Mouse (Mus musculus) liver, embryonic 14.5 days (tissue): ENCODE results near the gene Psmb7. TPM values are rescaled to one million over a fixed set of nuclear protein-coding genes. Genes with fewer than 3 reads are reported as not detected.

Experiments
- ATAC-seq: fragments of 200-750 bp; cut with Nextera tagmentation; 2 replicates; pipeline ENCODE4 v1.8.0; 2017; ENCODE audit warnings: moderate number of reproducible peaks, mild to moderate bottlenecking, moderate library complexity; ENCODE audit not compliant: insufficient read depth
- DNase-seq, 3 experiments: peaks; one replicate each; pipeline ENCODE4 v3.0.0-alpha.2; 2012 to 2013; ENCODE audit warnings: low read depth in 3 of 3, low spot score in 3 of 3
- H3K27ac ChIP-seq: fragments of 300-500 bp; sonication (generic); 2 replicates; pipeline ENCODE4 v1.5.1; 2014; ENCODE audit warnings: moderate library complexity, mild to moderate bottlenecking, control low read depth, inconsistent platforms
- H3K27me3 ChIP-seq: fragments of 300-500 bp; sonication (generic); 2 replicates; pipeline ENCODE4 v1.6.1; 2014; ENCODE audit warnings: mild to moderate bottlenecking, low read length, moderate library complexity; ENCODE audit not compliant: control insufficient read depth, insufficient read depth
- H3K36me3 ChIP-seq: fragments of 300-500 bp; sonication (generic); replicated peaks from 2 replicates; pipeline ENCODE4 v1.6.1; 2014; ENCODE audit warnings: low read depth; ENCODE audit not compliant: control insufficient read depth, insufficient read depth
- H3K4me1 ChIP-seq, 2 experiments: fragments of 200-500 bp in 1 of 2; fragments of 300-500 bp in 1 of 2; sonication (generic) in 1 of 2; replicated peaks; 2 replicates each; pipeline ENCODE4 v1.6.1; 2012 to 2014; ENCODE audit warnings: antibody characterized with exemption in 1 of 2, inconsistent platforms in 1 of 2, low read length in 1 of 2; ENCODE audit not compliant: control insufficient read depth in 2 of 2, insufficient read depth in 2 of 2
- H3K4me2 ChIP-seq: fragments of 300-500 bp; sonication (generic); 2 replicates; pipeline ENCODE4 v1.6.1; 2014; ENCODE audit warnings: low read depth, mild to moderate bottlenecking, control low read depth, moderate library complexity
- H3K4me3 ChIP-seq, 2 experiments: fragments of 200-500 bp in 1 of 2; fragments of 300-500 bp in 1 of 2; sonication (generic) in 1 of 2; 2 replicates each; pipeline ENCODE4 v1.5.1; 2012 to 2014; ENCODE audit warnings: low read depth in 2 of 2, low read length in 2 of 2, mild to moderate bottlenecking in 2 of 2, control low read depth in 1 of 2, inconsistent platforms in 1 of 2, moderate library complexity in 1 of 2; ENCODE audit not compliant: insufficient read depth in 1 of 2
- H3K9ac ChIP-seq: fragments of 300-500 bp; sonication (generic); replicated peaks from 2 replicates; pipeline ENCODE4 v1.6.1; 2014; ENCODE audit warnings: mild to moderate bottlenecking, control low read depth, moderate library complexity
- H3K9me3 ChIP-seq: fragments of 300-500 bp; sonication (generic); 2 replicates; pipeline ENCODE4 v1.6.1; 2016; ENCODE audit warnings: low read length, mixed read lengths; ENCODE audit not compliant: control insufficient read depth
- CTCF ChIP-seq: IDR thresholded peaks from 2 replicates; pipeline ENCODE4 v1.5.1; 2016; ENCODE audit warnings: antibody characterized with exemption, low read depth, control low read depth
- EP300 ChIP-seq: IDR thresholded peaks from 2 replicates; pipeline ENCODE4 v1.6.1; 2016; ENCODE audit warnings: antibody characterized with exemption, low read depth
- WGBS: fragments of 180-500 bp; shearing (Covaris S2); extraction: QIAGEN DNeasy Blood & Tissue Kit; methylation state at CpG from one replicate; pipeline ENCODE4 v1.1.7; 2014; ENCODE audit not compliant: insufficient replicate concordance; 5-methylcytosine and 5-hydroxymethylcytosine counted together
- polyA plus RNA-seq, 2 experiments: library from polyadenylated mRNA; depleted of rRNA in 1 of 2; stranded (reverse) in 1 of 2; unstranded in 1 of 2; fragments of >200 nt; fragmentation: Nextera tagmentation in 1 of 2; extraction: Ambion mirVana in 1 of 2; gene quantifications; 2 replicates each; pipeline versions ENCODE4 v1.2.1 to v1.2.3; 2012 to 2014

Gene Psmb7
- polyA plus RNA-seq, 2 experiments: 152 to 179 TPM

DNA sequence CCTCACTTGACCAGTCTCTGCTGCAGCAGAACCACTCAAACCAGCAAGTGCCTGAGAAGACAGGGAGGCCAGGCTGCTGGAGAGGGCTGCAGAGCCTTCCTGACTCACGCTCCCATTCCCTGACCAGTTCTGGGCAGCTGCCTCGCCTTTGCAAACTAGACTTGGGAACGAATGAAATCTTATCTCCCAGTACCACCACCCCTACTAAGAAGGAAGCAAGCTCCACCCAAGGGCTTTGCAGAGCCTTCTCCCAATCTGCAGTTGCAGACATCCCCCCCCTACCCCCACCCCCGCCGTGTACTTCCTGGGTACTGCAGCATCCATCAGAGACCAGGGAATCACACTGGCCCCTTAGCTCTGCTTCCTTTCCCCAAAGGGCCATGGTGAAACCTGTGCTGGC lies 39.2 kb upstream of the Psmb7 start:
- Histone ChIP-seq H3K9me3 (no peaks in the 10 kb centered on the region), H3K4me3 (no peak overlapping the region), H3K4me2 (no peak overlapping the region), H3K36me3 (no peaks in the 10 kb centered on the region), H3K9ac (no peak overlapping the region), H3K27ac (no peak overlapping the region), H3K27me3 (no peaks in the 10 kb centered on the region), H3K4me1 (peaks cover 0 to 7% of the 10 kb centered on the region in 2 experiments; a peak in 2 of 4 replicates)
- 16% methylated on average over 5 of the region's 5 CpGs for whole genome bisulfite sequencing
- DNase-seq (no peak), ATAC-seq (peak; percentile 72)
- TF ChIP-seq CTCF (no peak), EP300 (no peak)

DNA sequence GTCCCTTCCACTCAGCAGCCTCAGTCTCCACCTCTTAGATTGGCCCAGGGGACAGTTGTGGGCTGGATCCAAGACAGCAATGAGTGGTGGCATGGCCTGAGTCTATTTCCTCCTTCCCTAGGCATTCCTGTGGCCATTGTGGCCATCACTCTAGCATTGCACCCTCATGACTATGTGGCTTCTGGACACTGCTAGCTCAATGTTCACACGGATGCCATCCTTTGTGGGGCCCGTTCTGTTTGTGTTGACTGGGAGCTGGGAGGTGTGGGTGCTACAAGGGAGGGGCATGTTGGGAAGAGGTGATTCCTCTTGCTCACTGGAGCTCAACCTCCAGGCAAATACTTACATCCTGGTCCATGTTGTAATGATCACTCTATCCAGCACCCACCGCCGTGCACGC lies 38.3 kb upstream of the Psmb7 start:
- H3K9me3 ChIP-seq: no peaks in the 10 kb centered on the region
- no peaks in the 10 kb centered on the region for H3K36me3 ChIP-seq
- H3K27me3 ChIP-seq: no peaks in the 10 kb centered on the region
- H3K27ac ChIP-seq: no peak overlapping the region
- H3K9ac ChIP-seq: no peak overlapping the region
- H3K4me2 ChIP-seq: no peak overlapping the region
- DNase-seq (no peak), ATAC-seq (no peak)
- peaks cover 0 to 7% of the 10 kb centered on the region in 2 experiments; a peak in 2 of 4 replicates for H3K4me1 ChIP-seq
- WGBS: 78% methylated on average over 5 of the region's 5 CpGs
- no peak overlapping the region for H3K4me3 ChIP-seq
- TF ChIP-seq CTCF: no peak
- no peak for TF ChIP-seq EP300

DNA sequence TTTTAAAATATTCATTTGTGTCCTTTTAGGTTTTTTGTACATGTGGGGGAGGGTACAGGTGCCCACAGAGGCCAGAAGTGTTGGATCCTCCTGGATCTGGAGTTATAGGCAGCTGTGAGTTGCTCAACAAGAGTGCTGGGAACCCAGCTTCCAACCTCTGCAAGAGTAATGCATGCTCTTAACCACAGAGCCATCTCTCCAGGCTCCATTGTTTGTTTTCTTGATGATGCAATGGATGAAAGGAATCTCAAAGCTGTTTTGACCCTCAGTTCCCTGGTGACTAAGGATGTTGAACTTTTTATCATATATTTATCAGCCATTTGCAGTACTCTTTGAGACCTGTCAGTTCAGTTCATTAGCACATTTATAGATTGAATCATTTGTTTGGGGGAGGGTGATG lies 35.1 kb upstream of the Psmb7 start:
- TF ChIP-seq EP300: no peak
- no peak for TF ChIP-seq CTCF
- peaks cover 0 to 7% of the 10 kb centered on the region in 2 experiments; a peak in 2 of 4 replicates for H3K4me1 ChIP-seq
- no peaks in the 10 kb centered on the region for H3K27me3 ChIP-seq
- H3K9me3 ChIP-seq: no peaks in the 10 kb centered on the region
- H3K9ac ChIP-seq: no peak overlapping the region
- no peak for DNase-seq
- H3K4me3 ChIP-seq: no peak overlapping the region
- no peak overlapping the region for H3K4me2 ChIP-seq
- no peak for ATAC-seq
- no peaks in the 10 kb centered on the region for H3K36me3 ChIP-seq
- H3K27ac ChIP-seq: no peak overlapping the region

DNA sequence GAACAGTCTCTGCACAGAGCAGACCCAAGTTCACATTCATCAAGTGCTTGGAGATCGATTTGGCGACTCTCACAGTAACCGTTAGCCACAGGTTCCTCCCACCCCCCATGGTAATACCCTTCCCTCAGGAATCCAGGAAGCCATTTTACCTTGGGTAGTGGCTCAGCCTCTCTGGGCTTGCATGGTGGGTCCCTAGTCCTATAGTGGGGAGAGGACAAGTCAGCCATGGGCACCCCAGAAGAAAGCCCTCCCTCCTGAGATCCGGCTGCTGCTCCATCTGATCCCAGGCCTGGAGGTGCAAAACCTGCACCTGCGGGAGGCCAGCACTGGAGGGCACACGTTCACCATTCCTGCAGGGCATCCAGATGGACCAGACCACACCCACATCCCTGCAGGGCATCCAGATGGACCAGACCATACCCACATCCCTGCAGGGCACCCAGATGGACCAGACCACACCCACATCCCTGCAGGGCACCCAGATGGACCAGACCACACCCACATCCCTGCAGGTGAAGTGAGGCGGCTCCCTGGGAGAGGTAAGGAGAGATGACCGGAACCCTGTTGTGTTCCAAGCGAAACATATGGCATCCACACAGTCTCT lies 31.6 kb upstream of the Psmb7 start:
- no peak for DNase-seq
- Histone ChIP-seq H3K9ac (no peak overlapping the region), H3K9me3 (no peaks in the 10 kb centered on the region), H3K4me2 (no peak overlapping the region), H3K4me3 (no peak overlapping the region), H3K27me3 (no peaks in the 10 kb centered on the region), H3K27ac (no peak overlapping the region), H3K4me1 (no peaks in the 10 kb centered on the region), H3K36me3 (no peaks in the 10 kb centered on the region)
- TF ChIP-seq EP300: no peak
- peak; percentile 54 for TF ChIP-seq CTCF
- ATAC-seq: no peak
- WGBS: 51% methylated on average over 9 of the region's 9 CpGs

DNA sequence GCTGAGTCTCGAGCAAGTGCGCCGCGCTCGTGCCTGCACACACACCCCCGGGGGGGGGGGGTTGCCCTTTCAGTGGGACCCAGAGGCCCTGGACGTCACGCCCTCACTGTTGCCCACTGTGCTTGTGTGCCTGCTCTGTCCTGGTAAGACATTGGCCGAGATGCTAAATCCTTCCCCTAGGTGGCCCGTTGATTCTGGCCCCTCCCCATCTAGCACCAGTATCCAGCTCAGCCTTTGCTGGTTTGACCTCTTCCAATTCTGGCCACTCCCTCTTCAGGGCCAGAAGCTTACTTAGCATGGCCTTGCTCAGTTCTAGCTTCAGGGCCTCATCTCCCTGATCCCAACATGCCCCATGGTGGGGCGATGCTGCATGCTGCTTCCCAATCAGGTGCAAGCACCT lies 28.6 kb upstream of the Psmb7 start:
- Histone ChIP-seq H3K4me1 (no peaks in the 10 kb centered on the region), H3K4me3 (no peak overlapping the region), H3K27me3 (no peaks in the 10 kb centered on the region; the same call in 1 of the 2 replicates), H3K9me3 (no peaks in the 10 kb centered on the region), H3K4me2 (no peak overlapping the region), H3K27ac (no peak overlapping the region), H3K9ac (no peak overlapping the region), H3K36me3 (no peaks in the 10 kb centered on the region)
- DNase-seq (no peak), ATAC-seq (no peak)
- TF ChIP-seq EP300 (no peak), CTCF (no peak)
- 52% methylated on average over 11 of the region's 11 CpGs for WGBS
